Mouse (Mus musculus) yolk sac, embryonic 10.5 days (tissue): Measurements from ENCODE around the gene Bdh1.
"Not testable (repeated sequence)": the region's sequence is repeated elsewhere in the genome, so short reads cannot be mapped to it uniquely, and the experiment has no call there.

Source experiments
- DNase-seq: peaks from one replicate; pipeline ENCODE4 v3.0.0-alpha.2; 2017; ENCODE audit warnings: low spot score

Bdh1 gene

GRCm38 (mm10) chr16:31422000-31422399 lies at the start of gene Bdh1:
Gene Bdh1 (plus strand): TSS chr16:31422280.
- DNase-seq, result no peak

DNA sequence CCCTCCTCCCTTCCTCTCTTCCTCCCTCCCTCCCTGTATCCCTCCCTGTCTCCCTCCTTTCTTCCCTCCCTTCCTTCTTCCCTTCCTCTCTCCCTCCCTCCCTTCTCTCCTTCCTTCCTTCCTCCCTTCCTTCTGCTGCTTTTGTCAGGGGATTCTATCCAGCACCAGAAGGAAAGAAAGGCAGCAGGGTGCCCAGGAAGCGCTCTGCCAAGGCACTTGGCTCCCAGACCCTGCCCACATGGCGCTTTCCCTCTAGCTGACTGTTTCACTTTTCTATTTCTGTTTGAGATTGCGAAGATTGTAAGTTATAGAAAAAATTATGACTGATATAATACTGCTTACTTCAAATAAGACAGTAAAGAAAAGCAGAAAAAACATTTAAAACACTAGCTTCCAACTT lies 49.8 kb upstream of the Bdh1 start:
- not testable (repeated sequence) for DNase-seq

GRCm38 (mm10) chr16:31375877-31376582 lies 46.0 kb upstream of the Bdh1 start:
- DNase-seq, result not testable (repeated sequence)

- DNase-seq, result not testable (repeated sequence)
These were observed 33.8 kb upstream of the Bdh1 start for GRCm38 (mm10) chr16:31388269-31388668.

DNA sequence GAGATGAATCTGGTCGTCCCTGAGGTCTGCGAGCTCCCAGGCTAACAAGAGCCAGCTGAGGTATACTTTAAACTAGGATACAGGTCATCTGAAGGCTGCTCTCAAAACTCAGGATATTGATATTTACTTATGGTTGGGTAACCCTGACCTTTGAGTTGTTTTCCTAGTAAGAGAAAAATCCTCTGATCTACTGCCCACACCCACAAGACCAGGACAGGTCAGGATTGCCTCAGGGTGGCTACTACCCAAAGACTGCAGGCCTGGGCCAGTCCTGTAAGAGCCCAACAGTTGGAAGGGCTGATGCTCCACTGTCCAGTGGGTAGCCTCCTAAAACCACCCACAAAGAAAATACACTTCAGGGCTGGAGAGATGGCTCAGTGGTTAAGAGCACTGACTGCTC lies 22.8 kb upstream of the Bdh1 start:
- DNase-seq, result peak; percentile 52

- no peak for DNase-seq
These were observed 21.0 kb upstream of the Bdh1 start for GRCm38 (mm10) chr16:31400908-31401692.

DNA sequence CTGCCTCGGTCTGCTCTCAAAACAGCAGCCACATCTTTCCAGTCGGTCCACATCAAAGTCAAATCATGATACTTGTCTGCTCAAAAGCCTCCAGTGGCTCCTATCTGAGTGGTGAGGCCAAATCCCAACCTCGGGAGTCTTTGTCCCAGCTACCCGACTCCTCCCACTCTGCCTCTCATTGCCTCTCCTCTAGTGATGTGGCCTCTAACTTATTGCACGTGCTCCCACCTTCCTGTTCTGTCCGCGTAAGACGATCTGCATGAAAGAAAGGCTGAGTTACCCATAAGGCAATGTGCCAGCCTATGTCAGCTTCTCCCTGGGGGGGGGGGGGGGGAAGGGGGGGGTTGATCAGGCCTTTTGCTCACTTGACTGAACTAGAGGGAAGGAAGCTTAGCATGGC lies 20.0 kb upstream of the Bdh1 start:
- no peak for DNase-seq

GRCm38 (mm10) chr16:31403971-31404370 lies 18.1 kb upstream of the Bdh1 start:
- no peak for DNase-seq

DNA sequence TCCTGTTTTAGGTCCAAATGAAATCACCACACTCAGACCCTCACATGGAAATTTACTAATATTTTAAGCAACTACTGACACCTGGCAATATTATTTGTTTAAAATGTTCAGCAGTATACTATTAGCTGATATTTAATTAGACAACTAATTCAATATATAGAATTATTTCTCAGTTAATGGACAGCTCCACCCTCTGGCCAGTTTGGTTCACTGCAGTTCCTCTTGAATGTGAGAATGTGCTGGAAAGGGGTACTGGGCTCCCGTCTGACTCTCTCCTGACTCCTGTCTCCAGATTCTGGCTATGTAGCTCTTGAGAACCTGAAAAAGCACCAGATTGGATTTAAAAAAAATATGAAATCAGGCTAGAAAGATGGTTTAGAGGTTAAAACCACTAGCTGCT lies 17.0 kb upstream of the Bdh1 start:
- DNase-seq, result no peak

DNA sequence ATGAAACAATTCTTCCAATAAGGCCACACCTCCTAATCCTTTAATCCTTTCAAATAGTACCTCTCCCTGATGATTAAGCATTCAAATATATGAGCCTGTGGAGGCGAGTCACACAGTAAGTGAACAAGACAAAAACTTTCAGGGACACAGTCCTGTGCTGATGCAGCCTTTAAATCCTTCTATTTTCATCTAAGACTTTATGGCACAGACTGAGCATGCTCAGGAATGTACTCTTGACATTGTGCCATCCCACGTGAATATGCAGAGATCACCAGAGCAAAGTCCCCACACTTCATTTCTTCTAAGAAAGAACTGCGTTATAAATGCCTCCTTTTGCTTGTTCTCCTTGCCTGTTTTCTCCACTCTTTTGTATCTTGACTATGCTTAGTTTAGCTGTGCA lies 14.2 kb upstream of the Bdh1 start:
- no peak for DNase-seq

GRCm38 (mm10) chr16:31410969-31411368 lies 11.1 kb upstream of the Bdh1 start:
- DNase-seq, result no peak

DNA sequence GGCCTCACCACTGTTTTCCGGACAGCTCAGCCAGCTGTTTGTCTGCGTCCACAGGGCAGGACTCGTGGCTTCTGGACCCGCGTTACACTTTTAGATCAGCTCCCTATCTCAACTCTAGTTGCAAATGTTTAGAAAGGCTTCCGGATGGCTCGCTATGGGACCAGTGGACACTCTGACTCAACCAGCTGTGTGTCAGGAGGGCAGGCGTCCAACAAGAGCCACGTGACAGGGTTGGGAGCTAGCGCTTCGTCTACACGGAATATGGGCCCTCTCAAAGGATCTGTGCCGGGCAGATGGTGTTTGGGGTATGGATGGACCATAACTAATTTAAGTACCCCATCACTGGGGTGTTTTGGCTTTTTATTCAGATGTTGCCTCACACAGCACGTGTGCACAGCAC lies 9.8 kb upstream of the Bdh1 start:
- peak; percentile 45 for DNase-seq

DNA sequence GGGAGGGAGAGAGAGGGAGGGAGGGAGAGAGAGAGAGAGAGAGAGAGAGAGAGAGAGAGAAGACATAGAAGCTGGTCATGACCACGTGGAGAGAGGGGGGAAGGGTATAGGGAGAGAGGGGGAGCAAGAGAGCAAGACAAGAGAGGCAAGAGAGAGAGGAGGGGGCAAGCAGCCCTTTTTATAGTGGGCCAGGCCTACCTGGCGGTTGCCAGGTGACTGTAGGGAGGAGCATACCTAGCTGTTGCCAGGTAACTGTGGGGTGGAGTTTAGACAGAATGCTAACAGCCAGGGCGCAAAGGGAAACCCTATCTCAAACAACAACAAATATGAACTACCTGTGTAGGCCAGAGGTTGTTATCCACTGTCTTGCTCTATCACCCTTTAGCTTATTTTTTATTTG lies 8.3 kb upstream of the Bdh1 start:
- DNase-seq, result no peak

DNA sequence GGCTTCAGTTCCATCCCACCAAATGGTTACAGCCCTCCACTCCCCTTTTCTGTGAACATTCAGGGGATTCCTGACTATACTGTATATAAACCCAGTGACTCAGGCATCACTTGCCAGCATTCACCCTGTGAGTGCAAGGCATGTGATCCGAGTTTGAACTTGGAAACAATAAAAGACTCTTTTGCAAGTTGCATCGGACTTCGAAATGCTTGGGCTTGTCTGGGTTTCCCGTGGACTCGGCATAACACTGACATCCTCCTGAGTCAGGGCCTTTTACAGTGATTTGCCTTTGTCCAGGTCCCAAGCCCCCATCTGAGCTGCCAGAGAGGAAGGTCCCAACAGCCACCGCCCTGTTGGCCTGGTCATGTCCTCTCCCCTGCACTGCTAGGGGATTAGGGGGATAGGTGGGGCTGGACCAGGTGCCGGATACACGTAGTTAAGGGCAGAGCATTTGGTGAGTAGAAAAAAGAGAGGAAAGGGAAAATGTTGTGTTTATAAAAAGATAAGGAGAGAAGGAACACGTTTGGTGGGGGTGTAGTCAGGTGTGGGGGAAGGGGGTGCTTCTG lies 6.1 kb upstream of the Bdh1 start:
- no peak for DNase-seq

DNA sequence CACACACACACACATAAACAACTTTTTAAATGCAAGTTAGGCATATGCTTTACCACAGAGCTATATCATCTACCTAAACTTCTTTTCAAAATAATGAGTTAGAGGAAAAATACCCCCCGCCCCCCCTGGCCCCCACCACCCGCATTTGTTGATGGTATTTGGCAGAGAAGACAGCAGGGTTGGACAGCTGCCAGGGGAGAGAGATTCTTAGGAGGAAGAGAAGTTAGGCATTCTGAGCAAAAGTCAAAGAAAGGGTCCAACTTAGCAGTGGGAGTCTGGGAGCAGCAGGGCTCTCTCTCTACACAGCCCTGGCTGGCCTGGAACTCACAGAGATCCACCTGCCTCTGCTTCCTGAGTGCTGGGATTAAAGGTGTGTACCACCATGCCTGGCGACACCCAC lies 3.4 kb upstream of the Bdh1 start:
- no peak for DNase-seq

- DNase-seq, result no peak
These were observed 2.6 kb upstream of the Bdh1 start for GRCm38 (mm10) chr16:31419457-31419856.

- DNase-seq, result no peak
These were observed 642 bp downstream of the Bdh1 start for GRCm38 (mm10) chr16:31422722-31423121.

DNA sequence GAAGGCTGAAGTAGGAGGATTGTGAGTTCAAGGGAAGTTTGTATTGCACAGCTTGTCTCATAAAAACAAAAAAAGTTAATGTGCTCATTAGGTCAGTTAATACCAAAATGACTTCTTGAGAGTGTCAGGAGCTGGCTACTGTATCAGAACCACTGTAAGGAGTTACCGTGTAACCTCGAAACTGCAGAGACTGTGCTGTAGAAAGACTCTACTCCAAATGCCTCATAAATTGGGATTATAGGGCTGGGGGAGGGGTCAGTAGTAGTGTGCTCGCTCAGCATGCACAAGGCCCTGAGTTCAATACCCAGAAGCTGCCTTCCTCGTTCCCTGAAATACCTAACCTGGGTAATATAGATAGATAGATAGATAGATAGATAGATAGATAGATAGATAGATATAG lies 1.3 kb downstream of the Bdh1 start:
- no peak for DNase-seq

GRCm38 (mm10) chr16:31424416-31425187 lies 2.5 kb downstream of the Bdh1 start:
- no peak for DNase-seq

DNA sequence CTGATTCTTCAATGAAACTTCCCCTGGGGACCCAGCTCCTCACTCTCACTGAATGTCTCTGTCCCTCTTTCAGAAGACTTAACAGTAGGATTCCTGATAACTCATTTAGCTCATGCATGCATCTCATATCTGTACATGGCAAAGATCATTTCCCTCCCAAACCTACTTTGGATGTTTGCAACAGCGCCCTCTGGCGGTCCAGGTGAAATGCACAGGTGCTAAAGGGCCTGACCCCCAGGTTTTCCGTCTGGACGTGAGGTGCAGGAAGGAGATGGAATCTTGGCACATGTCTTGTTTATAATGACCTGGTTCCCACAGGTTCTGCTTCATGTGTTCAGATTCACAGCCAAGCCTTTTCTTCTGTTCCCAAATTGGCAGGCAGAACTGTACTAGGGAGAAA lies 3.4 kb downstream of the Bdh1 start:
- peak; percentile 53 for DNase-seq

DNA sequence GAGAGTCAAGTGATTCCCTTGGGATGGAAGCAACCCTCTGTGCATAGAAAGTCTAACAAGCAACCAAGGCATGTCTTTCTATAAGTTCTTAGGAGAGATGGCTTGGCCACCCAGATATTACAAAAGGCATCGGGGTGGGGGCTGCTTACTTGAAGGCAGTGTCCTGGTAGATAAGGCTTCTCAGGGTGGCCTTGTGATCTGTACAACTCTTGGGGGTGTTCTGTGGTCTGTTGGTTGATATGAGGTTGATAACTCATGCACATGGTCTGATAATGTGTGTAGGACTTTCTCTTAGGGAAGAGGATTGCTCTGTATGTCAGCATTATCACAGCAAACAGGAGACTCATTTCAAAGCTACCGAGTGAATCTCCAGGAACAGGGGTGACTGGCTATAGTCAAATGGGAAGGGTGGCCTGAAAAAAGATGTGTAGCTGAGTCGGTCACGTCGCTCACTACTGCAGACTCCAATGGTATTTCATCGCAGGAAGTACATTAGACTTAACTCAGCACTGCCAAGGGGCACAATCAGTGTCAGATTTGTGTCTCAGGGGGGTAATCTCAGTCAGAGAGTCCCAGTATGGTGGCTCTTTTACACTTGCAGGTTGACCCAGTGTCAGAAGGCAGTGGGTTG lies 4.5 kb downstream of the Bdh1 start:
- no peak for DNase-seq

GRCm38 (mm10) chr16:31428335-31428674 lies 6.2 kb downstream of the Bdh1 start:
- DNase-seq, result no peak
